Mouse (Mus musculus) liver, embryonic 15.5 days (tissue): ENCODE measurements around the gene Ryk. TPM values are rescaled to one million over a fixed set of nuclear protein-coding genes. Genes with fewer than 3 reads are reported as not detected.

Source experiments
- ATAC-seq: fragments of 200-750 bp; cut with Nextera tagmentation; 2 replicates; pipeline ENCODE4 v1.8.0; 2017; ENCODE audit warnings: moderate number of reproducible peaks, mild to moderate bottlenecking, moderate library complexity; ENCODE audit not compliant: insufficient read depth
- H3K27ac ChIP-seq: fragments of 300-500 bp; sonication (generic); replicated peaks from 2 replicates; pipeline ENCODE4 v1.5.1; 2015; ENCODE audit warnings: mild to moderate bottlenecking, inconsistent platforms
- H3K27me3 ChIP-seq: fragments of 300-500 bp; sonication (generic); 2 replicates; pipeline ENCODE4 v1.6.1; 2015; ENCODE audit warnings: mild to moderate bottlenecking, inconsistent platforms
- H3K36me3 ChIP-seq: fragments of 300-500 bp; sonication (generic); replicated peaks from 2 replicates; pipeline ENCODE4 v1.6.1; 2015; ENCODE audit warnings: moderate library complexity, mild to moderate bottlenecking, inconsistent platforms
- H3K4me1 ChIP-seq: fragments of 300-500 bp; sonication (generic); replicated peaks from 2 replicates; pipeline ENCODE4 v1.6.1; 2015; ENCODE audit warnings: inconsistent platforms
- H3K4me2 ChIP-seq: fragments of 300-500 bp; sonication (generic); 2 replicates; pipeline ENCODE4 v1.6.1; 2015; ENCODE audit warnings: moderate library complexity, mild to moderate bottlenecking, inconsistent platforms
- H3K4me3 ChIP-seq: fragments of 300-500 bp; sonication (generic); replicated peaks from 2 replicates; pipeline ENCODE4 v1.5.1; 2015; ENCODE audit warnings: mild to moderate bottlenecking, inconsistent platforms
- H3K9ac ChIP-seq: fragments of 300-500 bp; sonication (generic); 2 replicates; pipeline ENCODE4 v1.6.1; 2015; ENCODE audit warnings: moderate library complexity, mild to moderate bottlenecking, inconsistent platforms
- H3K9me3 ChIP-seq: fragments of 300-500 bp; sonication (generic); replicated peaks from 2 replicates; pipeline ENCODE4 v1.6.1; 2016; ENCODE audit warnings: inconsistent platforms
- WGBS: fragments of 180-500 bp; shearing (Covaris S2); methylation state at CpG from one replicate; pipeline ENCODE4 v1.1.7; 2015; ENCODE audit warnings: mixed read lengths; ENCODE audit not compliant: insufficient replicate concordance; 5-methylcytosine and 5-hydroxymethylcytosine counted together
- polyA plus RNA-seq: library from polyadenylated mRNA; unstranded; fragments of >200 nt; fragmentation: Nextera tagmentation; extraction: Ambion mirVana; gene quantifications from 2 replicates; pipeline ENCODE4 v1.2.1, GENCODE M21; 2015

Ryk gene
- polyA plus RNA-seq, 1 experiment from 2014 or later, result 3.8 TPM

DNA sequence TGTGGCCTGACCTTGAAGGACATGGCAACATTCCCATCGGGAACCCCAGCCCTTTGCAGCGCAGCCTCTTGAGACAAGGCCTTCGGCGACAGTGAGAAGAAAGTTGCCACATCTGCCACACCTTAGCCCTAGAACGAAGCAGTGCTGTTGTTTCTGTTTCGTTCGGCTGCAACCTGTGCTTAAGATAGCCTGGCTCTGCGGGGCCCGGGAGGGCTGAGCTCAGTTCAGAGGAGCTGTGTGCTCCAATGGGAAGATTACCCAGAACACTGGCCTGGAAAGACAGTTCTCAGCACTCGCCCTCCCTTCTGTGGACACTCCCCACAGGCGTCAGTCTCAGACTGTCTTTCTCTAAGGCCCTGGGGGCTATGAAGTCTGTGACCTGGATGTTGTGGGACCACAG is 89.1 kb downstream of the Ryk start:
- no peak overlapping the region for H3K9ac ChIP-seq
- WGBS, result 73% methylated on average over 11 of the region's 11 CpGs
- no peak overlapping the region for H3K27ac ChIP-seq

DNA sequence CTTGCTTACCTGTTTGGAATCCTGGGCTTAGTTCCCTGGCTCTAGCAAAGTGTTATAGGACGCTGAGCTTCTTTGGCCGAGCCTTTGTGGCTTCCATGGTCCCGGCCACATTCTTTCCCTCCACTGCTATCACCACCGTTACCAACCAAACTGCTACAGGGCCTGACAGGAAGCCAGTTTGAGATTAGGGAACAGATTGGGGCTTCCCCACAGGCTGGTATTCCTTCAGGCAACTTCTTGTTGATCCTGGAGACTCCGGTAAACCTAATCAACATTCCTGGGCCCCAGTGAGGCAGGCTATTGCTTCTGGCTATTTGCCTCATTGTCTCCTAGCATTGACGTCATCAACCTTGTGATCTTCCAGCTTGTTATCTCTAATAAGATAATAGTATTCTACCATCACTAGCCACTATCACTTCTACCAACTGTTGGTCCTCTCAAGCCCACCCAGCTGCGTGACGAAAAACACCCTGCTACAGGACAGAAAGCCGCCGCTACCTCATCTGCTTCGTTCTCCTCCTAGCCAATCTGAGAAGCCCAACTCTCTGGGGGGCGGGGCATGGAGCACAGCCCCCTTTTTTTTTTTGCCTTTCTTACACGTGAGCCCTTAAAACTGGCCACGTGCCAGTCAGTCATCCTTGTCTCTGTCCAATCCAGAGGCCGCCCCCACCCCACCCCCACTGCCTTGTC is 90.1 kb downstream of the Ryk start:
- H3K27me3 ChIP-seq, result no peaks in the 10 kb centered on the region
- no peaks in the 10 kb centered on the region for H3K9me3 ChIP-seq
- no peak overlapping the region for H3K4me2 ChIP-seq
- no peaks in the 10 kb centered on the region for H3K4me1 ChIP-seq
- no peaks in the 10 kb centered on the region for H3K36me3 ChIP-seq
- no peak overlapping the region for H3K9ac ChIP-seq
- no peak overlapping the region for H3K4me3 ChIP-seq
- no peak for ATAC-seq
- H3K27ac ChIP-seq, result no peak overlapping the region
- WGBS, result 41% methylated on average over 15 of the region's 15 CpGs

More for the DNA sequence above, 89.1 kb downstream of the Ryk start:
- no peaks in the 10 kb centered on the region for H3K4me1 ChIP-seq
- no peak overlapping the region for H3K4me2 ChIP-seq
- no peak overlapping the region for H3K4me3 ChIP-seq
- no peak for ATAC-seq
- no peaks in the 10 kb centered on the region for H3K9me3 ChIP-seq
- no peaks in the 10 kb centered on the region for H3K27me3 ChIP-seq
- H3K36me3 ChIP-seq, result no peaks in the 10 kb centered on the region

DNA sequence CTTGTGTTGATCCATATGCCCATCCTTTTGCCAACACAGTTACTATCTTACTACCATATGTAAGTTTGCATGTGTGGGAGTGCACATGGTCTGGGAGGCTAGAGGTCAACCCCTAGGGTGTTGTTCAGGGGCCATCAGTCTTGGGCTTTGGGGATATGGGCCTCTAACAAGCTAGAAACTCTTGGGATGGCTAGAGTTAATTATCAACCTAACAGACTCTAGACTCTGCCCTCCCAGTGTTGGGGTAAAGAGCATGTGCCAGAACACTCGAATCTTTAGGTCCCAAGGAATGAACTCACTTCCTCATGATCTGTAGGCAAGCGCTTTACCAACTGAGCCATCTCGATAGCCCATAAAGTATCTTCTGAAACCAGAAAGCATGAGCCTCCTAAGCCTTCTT is 91.4 kb downstream of the Ryk start:
- H3K9ac ChIP-seq, result no peak overlapping the region
- H3K4me2 ChIP-seq, result no peak overlapping the region
- 70% methylated on average over 3 of the region's 3 CpGs for WGBS
- H3K27ac ChIP-seq, result no peak overlapping the region
- H3K36me3 ChIP-seq, result no peaks in the 10 kb centered on the region
- no peaks in the 10 kb centered on the region for H3K4me1 ChIP-seq
- H3K27me3 ChIP-seq, result no peaks in the 10 kb centered on the region
- H3K4me3 ChIP-seq, result no peak overlapping the region
- no peak for ATAC-seq
- H3K9me3 ChIP-seq, result no peaks in the 10 kb centered on the region

DNA sequence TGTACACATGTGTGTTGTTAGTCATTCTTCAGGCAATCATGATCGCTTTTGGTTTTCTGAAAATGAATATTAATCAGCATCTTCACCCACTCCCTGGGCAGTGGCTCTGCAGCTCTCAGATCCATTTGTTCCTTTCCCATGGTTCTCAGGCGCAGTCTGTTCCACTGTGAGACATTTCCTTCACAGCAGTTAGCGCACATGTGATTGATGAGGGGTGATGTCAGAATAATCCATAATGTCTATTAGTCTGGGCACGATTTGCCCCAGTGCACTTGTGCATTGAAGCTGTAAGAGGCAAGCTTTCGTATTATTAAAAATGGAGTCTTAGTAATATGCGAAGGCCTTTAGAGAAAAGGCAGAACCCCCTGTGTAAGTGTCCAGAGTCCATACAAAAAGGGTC is 95.1 kb downstream of the Ryk start:
- H3K27me3 ChIP-seq, result no peaks in the 10 kb centered on the region

DNA sequence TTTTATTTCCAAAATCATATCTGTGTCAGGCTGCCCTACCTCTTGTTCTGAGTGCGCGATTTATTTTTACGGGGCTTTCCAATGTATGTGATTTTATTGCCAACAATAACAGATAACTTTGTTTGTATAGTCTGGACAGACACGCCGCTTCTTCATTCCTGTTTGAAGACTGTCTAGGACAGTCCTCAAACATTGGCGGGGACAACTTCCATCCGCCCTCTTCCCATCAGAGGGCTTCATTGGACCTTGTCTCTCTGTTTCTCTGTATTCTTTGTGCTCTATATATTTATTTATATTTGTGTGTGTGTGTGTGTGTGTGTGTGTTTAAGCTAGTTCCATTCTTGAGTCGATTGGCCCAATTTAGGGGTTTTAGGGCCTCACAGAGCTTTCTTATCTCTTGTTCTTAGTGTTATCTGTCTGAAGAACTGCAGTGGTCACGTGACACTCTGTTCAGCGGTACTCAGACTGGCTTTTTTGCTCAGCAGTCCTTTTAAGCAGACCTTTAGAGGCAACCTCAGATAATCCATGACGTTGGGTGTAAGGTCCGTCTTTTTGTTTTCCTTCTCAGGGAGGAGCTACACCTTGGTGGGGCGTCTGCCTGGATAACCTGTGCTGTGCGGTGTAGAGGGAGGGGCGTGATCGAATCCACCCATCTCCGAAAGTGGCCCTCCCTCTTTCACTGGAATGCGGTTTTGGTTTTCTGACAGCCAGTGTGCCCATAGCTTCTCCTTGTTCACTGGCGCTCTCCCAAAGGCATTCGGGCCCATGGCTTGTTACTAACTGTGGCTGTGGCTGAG is 99.4 kb downstream of the Ryk start:
- Histone ChIP-seq H3K27me3 (no peaks in the 10 kb centered on the region), H3K9ac (no peak overlapping the region), H3K36me3 (no peaks in the 10 kb centered on the region), H3K4me2 (peak overlapping the region; percentile 55), H3K4me3 (peak overlapping the region; percentile 34), H3K4me1 (peaks cover 13% of the 10 kb centered on the region), H3K27ac (peak overlapping the region; percentile 14; the same call in 1 of the 2 replicates), H3K9me3 (no peaks in the 10 kb centered on the region)
- WGBS, result 35% methylated on average over 20 of the region's 20 CpGs
- ATAC-seq, result peak; percentile 78

More for the DNA sequence above, 95.1 kb downstream of the Ryk start:
- 79% methylated on average over 6 of the region's 6 CpGs for WGBS
- Histone ChIP-seq H3K4me3 (no peak overlapping the region), H3K27ac (no peak overlapping the region), H3K4me2 (no peak overlapping the region), H3K9ac (no peak overlapping the region), H3K36me3 (no peaks in the 10 kb centered on the region), H3K4me1 (peaks cover 13% of the 10 kb centered on the region), H3K9me3 (no peaks in the 10 kb centered on the region)
- no peak for ATAC-seq

DNA sequence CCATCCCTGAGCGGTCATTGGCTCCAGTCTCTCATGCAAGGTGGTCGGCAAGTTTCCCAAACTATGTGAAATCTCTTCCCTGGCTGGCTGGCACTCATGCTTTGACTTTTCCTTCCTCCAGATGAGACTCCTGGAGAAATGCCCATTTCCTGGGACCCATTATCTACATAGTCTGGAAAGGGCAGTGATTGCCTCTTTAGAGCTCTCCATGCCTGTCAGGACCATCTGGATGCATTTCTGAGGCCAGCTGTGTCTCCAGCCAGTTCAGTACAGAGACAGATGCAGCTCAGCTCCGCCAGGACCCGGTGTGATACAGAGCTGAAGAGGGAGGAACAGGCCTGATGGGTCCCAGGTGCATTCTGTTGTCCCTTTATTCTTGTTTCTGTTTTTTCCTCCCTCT is 107.5 kb downstream of the Ryk start:
- Histone ChIP-seq H3K36me3 (no peaks in the 10 kb centered on the region), H3K4me2 (no peak overlapping the region), H3K9me3 (no peaks in the 10 kb centered on the region), H3K27me3 (no peaks in the 10 kb centered on the region), H3K27ac (no peak overlapping the region), H3K9ac (no peak overlapping the region), H3K4me1 (no peaks in the 10 kb centered on the region), H3K4me3 (no peak overlapping the region)
- ATAC-seq, result no peak
- 70% methylated on average over 4 of the region's 4 CpGs for WGBS

DNA sequence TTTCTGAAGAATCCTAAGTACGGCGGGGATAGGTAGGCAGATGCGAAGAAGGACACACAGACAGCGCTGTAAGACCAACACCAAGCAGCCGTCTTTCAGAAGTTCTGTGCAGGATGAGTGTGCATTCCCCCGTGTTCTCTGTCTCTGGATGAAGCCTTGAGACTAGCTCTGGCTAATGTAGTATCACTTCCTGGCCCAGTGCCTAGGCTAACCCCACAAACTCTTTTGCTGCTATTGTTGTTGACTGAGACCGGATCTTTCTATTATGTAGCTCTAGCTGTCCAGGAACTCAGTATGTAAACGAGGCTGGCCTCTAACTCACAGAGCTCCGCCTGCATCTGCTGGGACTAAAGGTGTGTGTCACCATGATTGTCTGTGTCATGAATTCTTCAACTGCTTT is 110.2 kb downstream of the Ryk start:
- no peaks in the 10 kb centered on the region for H3K27me3 ChIP-seq
- H3K9ac ChIP-seq, result no peak overlapping the region
- 72% methylated on average over 9 of the region's 9 CpGs for WGBS
- H3K9me3 ChIP-seq, result no peaks in the 10 kb centered on the region
- no peak overlapping the region for H3K4me2 ChIP-seq
- H3K36me3 ChIP-seq, result no peaks in the 10 kb centered on the region
- no peak overlapping the region for H3K27ac ChIP-seq
- H3K4me1 ChIP-seq, result no peaks in the 10 kb centered on the region
- H3K4me3 ChIP-seq, result no peak overlapping the region
- no peak for ATAC-seq

DNA sequence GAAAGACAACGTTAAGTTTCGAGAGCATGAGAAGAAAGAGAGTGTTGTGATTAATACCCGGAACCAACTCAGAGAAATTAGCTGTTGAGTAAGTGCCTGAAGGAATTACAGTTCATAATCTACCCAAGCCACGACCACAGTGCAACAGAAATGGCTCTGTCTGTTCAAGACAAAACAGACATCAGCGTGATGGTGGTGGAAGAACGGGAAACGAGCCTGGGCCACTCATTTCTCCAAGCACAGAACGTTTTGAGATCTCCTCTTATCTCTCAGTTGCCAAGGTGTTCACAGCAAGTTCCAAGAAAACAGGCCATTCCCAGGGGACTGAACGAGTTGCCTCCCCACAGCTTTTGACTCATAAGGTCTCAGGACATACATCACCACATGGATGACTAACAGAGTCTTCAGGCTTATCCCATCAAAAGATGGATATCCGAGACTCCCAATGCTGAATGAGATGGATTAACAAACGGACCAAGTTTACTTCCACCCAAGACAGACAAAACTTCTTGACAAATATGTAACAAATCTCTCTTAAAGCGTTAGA is 111.8 kb downstream of the Ryk start:
- Histone ChIP-seq H3K27me3 (no peaks in the 10 kb centered on the region), H3K4me3 (no peak overlapping the region), H3K27ac (no peak overlapping the region), H3K4me2 (no peak overlapping the region), H3K4me1 (no peaks in the 10 kb centered on the region), H3K36me3 (no peaks in the 10 kb centered on the region), H3K9ac (no peak overlapping the region), H3K9me3 (no peaks in the 10 kb centered on the region)
- WGBS, result 63% methylated on average over 12 of the region's 12 CpGs
- no peak for ATAC-seq

DNA sequence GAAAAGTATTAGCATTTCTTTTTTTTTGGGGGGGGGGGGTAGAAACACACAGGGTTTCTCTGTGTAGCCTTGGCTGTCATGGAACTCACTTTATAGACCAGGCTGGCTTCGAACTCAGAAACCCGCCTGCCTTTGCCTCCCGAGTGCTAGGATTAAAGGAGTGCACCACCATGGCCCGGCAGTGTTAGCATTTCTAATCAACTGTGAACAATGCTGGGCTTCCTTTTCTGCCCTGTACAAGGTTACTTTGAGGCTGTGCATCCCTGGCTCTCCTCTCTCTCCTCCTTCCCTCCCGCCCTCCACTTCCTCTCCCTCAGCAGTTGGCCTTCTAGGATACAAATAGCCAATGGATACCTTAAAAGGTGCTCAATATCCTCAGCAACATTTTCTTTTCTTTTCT is 114.0 kb downstream of the Ryk start:
- WGBS, result 65% methylated on average over 5 of the region's 5 CpGs
- no peak overlapping the region for H3K4me3 ChIP-seq
- H3K9me3 ChIP-seq, result no peaks in the 10 kb centered on the region
- no peak overlapping the region for H3K9ac ChIP-seq
- no peaks in the 10 kb centered on the region for H3K4me1 ChIP-seq
- H3K36me3 ChIP-seq, result no peaks in the 10 kb centered on the region
- H3K27ac ChIP-seq, result no peak overlapping the region
- H3K27me3 ChIP-seq, result no peaks in the 10 kb centered on the region
- ATAC-seq, result no peak
- no peak overlapping the region for H3K4me2 ChIP-seq

DNA sequence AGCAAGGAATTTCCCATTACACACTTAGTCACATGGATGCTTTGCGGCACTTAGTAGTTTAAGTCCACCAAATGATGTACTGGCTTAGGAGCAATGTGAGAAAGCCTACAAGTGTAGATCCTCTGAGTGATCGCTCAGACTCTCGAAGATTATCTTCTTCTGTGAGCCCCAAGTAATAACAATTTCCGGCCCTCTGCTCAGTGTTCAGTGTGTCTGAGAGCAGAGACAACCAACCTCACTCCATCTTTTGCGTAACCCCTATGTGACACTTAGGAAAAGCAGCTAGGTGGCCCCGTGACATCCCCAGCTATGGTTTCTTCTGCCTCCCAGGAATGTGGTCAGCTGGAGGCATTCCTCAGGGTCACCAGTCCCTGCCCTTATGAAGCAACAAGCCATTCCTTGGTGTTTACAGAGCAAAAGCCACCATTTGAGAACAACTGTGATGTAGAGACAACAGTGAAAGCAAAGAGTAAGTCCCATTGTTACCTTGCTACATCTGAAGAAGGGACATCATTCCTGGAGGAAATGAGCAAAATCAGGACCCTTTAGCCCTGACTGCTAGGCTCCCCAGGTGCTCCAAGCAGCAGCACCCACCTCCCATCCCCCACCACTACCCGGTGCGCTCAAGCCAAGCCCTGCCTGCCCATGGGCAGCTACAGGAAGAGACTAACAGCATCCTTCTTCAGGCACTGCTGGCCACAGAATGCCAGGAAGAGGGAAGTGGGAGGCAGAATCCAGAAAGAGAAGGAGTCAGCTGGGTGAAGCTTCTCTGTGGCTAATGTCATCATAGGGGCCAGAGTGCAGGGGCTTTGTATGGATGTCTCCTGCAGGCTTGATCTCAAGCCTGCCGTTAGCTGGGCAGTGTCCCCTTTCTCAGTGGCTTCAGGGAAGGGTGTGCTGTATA is 116.6 kb downstream of the Ryk start:
- H3K27me3 ChIP-seq, result no peaks in the 10 kb centered on the region
- no peaks in the 10 kb centered on the region for H3K4me1 ChIP-seq
- no peak for ATAC-seq
- H3K4me2 ChIP-seq, result no peak overlapping the region
- no peaks in the 10 kb centered on the region for H3K9me3 ChIP-seq
- no peak overlapping the region for H3K9ac ChIP-seq
- H3K4me3 ChIP-seq, result no peak overlapping the region
- H3K36me3 ChIP-seq, result no peaks in the 10 kb centered on the region
- H3K27ac ChIP-seq, result no peak overlapping the region
- WGBS, result 69% methylated on average over 9 of the region's 9 CpGs

DNA sequence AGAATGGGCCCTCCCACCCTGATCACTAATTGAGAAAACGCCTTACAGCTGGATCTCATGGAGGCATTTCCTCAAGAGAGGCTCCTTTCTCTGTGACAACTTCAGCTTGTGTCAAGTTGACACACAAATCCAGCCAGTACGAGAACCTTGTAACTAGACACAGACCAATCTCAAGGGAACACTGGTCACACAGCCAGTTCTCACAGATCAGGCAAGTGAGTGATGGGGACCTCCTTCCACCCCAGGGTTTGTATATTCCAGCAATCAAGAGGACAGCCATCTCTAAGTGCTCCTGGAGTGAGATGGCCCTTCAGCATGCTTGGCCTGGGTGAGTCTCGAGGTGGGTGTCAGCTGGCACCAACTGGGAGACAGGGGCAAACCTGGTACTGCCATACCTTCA is 121.1 kb downstream of the Ryk start:
- H3K27ac ChIP-seq, result no peak overlapping the region
- no peak for ATAC-seq
- WGBS, result 52% methylated on average over 3 of the region's 3 CpGs
- H3K4me3 ChIP-seq, result no peak overlapping the region
- H3K36me3 ChIP-seq, result no peaks in the 10 kb centered on the region
- no peak overlapping the region for H3K9ac ChIP-seq
- H3K9me3 ChIP-seq, result no peaks in the 10 kb centered on the region
- no peaks in the 10 kb centered on the region for H3K4me1 ChIP-seq
- no peak overlapping the region for H3K4me2 ChIP-seq
- no peaks in the 10 kb centered on the region for H3K27me3 ChIP-seq
